Mouse (Mus musculus): ENCODE results near the gene Banp.
A peak's percentile ranks its signal among the peaks of the same experiment; 100 is the strongest.

The Banp gene

DNA sequence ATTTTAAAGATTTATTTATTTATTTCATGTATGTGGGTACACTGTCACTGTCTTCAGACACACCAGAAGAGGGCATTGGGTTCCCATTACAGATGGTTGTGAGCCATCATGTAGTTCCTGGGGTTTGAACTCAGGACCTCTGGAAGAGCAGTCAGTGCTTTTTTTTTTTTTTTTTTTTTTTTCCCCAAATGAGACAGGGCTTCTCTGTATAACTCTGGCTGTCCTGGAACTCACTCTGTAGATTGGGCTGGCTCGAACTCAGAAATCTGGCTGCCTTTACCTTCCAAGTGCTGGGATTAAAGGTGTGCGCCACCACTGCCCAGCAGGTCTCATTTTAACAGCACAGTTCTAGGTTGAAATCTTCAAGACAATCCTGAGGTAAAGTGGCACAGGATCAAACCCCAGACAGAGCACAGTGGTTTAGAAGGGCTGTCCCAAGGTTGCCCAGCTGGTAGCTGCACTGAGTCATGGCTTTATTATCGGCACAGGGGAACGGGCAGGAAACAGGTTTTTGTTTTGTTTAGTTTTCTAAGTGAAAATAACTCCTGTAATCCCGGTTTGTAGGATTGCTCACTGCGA is at the start of gene Banp:
Gene Banp (plus strand): TSS at position 529 of the 579 bp plus-strand sequence.
- no peak for DNase-seq

DNA sequence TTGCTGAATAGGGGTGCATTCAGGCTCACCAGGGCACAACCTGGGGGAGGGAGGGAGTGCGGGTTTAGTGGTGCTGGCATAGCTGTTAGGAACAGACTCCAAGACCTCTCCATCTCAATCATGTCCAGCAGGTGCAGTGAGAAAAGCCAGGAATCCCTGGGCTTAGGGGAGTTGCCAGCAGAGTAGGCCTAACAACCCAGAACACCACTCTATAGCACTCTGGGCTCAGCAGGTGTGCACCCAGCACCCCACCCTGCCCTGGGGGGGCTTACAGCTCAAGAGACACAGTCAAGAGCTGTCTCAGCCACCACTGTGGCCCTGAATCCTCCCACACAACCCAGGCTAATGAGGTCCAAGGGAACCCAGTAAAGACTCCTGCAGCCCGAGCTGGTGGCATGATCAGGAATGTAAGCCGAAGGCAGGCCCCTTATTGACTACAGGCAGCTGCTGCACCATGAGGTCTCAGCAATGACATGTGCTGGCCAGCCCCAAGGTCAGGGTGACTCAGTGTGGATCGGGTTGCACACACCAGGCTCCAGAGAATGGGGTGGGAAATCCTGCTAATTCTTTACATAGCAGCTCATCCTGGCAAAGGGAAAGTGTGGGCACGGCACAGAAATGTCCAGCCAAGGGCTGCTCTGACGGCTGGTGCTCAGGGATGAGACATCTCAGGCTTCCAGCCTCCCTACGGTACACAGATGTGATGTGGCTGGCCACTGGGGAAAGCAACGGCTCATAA is 47.9 kb upstream of the Banp start:
- no peak for DNase-seq

DNA sequence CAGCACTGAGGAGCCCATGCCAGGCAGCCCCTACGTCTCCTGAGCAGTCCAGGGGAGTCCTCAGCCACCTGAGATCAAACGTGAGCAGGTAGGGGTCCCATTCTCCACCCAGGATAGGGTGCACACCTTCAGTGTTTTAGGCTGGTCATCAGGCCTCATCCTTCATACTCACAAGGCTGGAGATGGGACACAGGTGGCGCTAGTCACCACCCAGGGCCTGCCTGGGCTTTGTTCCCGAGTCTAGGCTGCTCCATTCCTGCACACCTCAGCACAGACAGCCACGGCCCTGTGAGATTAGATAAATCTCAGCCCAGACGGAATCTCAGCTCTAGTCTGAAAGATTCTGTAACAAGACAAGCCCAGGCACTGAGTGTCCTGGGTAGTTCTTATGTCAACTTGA is 45.6 kb upstream of the Banp start:
- peak; percentile 38 for DNase-seq

DNA sequence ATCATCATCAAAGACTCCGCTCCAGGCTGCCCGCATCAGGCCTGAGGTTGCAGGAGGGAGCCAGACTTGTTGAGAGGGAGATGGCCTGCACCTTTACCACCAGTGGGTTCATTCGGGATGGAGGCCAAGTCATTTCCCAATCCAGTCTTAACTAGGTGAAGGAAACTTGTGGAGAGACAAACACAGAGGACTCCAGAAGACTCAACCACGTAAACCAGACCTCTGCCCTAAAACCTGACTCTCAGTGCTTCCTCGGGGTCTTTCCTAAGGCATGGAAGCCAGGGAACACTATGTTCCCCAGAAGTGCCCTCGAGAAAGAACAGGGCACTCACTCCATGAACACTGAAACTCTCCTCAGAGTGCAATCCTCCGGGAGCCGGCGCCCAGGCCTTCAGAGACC is 44.6 kb upstream of the Banp start:
- no peak for DNase-seq

DNA sequence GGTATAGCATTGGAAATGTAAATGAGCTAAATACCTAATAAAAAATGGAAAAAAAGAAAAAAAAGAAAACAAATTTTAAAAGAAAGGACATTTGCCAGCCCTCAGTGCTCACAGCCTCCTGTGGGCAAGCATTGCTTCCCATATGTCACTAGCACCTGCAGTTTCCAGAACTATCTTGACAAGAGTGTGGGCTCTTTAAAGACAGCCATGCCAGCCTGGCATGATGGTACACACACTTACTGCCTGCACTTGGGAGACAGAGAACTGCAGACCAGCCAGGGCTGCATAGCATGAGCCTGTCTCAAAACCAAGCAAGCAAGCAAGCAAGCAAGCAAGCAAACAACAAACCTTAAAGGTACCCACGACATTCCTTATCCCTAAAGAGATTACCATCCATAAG is 44.1 kb upstream of the Banp start:
- no peak for DNase-seq

DNA sequence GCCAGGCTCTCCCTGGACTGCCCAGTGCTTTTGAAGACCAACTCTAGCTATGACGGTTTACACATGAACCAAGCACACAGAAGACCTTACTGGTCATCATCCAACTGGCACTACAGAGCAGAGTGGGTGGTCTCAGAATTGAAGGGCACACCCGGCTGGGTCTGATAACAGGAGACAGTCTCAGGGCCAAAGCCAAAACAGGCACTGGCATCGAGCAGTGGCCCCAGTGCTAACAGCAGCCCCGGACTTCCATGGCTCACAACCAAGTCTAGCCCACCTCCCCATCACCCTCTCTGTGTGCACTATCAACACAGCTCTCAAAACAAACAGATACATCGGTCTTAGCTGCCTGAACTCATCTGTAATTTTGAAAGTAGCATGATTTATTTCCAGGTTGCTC is 43.7 kb upstream of the Banp start:
- DNase-seq, result peak; percentile 55

DNA sequence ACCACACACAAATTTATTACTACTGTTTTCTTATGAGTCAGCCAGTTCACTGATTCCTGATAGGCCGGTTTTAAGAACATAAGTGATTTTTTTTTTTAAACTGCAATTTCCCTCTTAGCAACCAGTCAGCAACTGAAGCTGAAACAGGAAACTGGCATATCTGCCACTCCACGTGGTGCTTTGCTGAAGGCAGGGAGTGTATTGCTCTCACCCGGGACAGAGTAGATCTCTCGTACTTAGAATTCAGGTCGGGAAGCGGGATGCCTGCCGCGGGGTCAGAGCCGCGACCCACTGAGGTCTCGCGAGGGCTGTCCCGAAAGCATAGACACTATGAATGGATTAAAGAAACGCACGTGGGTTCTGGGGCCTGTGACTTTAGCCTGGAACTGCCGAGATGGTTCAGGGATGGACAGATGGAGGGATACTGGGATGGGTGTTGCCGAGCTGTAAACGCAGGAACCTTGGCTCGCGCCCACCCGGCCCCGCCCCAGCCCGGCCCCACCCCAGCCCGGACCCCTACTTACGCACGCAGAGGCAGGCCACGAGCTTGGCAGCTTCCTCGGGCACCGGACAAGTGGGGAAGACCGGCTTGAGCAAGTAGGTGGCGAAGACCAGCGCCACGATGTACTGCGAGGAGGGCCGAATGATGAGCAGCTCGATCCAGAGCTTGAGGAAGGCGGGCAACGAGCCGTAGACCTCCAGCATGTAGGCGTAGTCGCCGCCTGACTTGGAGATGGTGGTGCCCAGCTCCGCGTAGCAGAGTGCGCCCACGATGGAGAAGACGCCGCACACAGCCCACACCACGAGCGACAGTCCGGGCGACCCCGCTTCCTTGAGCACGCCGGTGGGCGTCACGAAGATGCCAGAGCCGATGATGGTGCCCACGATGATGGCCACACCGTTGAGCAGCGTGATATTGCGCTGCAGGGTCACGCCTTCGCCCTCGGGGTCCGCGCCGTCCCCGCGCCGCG is 42.7 kb upstream of the Banp start:
- peak; percentile 58 for DNase-seq

DNA sequence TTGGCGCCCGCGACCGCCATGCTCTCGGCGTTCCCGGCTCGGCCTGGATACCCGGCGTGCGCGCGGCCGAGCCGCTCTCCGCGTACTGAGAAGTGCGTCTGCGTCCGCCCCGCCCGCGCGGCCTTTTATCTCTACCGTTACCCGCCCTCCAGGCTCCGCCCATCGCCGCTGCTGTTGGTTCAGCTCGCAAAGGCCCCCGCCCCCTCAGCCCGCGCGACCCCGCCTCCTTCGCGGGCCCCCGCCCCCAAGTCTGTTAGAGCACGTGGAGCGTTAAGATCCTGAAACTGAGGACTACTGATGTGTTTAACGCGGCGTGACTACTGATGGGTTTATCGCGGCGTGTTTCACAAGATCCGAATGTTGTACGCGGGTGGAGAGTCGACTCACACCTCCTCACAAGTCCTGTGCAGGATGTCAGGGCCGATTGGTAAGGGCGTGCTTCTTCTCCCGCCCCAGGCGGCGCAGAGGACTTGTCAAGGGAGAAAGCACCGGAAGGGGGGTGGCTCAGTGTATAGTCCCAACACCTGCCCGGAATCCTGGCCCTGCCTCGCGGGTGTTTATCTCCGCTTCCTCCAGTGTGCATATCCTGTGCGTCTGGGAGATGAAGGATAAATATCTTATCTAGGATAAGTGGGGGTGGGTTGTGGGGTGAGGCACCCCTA is 41.8 kb upstream of the Banp start, which contains the start of gene Slc7a5:
Gene Slc7a5 (minus strand): TSS at position 108 of the 662 bp plus-strand sequence.
- DNase-seq, result peak; percentile 99

DNA sequence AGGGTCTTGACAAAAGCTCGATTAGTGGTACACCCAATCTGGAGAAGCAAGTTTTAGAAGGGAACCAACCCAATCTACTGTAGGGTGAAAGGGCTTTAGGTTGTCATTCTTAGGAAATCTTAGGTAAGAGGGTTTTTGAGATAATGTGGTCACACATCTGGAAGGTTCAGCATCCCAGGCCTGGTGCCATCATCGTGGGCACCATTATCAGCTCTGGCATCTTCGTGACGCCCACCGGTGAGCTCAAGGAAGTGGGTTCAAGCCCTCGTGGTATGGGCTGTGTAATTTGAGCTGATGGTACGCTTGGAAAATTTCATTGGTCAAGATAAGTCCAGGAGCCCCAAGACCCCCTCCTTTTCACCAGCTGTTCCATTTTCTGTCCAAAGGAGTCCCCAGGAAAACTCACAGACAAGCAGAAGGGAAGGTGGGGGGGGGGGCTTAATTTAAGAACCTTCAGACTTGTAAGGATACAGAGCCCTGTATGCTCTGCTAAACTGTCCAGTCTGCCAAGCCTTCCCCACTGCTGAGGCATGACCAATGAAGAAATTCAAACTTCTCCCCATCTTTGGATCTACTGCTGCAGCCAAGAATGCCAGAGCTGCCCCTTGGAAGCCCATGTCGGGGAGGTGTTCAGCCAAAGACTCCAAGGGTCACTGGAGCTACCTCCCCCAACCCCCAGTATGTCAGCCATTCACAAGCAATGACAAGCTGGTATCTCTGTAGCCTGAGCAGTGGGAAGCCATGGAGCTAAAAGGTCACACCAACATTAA is 41.0 kb upstream of the Banp start:
- DNase-seq, result no peak

DNA sequence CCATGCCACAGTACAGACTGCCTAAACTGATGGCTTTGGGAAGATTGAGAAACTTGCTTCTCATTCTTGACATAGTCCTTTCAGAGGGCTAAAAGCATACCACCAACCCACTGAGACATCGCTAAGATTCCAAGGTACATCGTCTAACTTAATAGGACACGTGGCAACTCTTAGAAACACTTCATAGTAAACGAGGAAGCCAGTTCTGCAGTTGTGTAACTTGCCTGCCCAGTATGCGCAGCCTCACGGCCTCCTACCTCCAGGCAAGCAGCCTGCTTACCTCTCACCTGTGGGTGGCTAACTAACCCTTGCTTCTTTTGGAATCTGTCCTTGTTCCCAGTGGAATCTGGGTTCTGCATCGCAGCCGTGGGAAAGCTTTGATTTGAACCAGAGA is 40.4 kb upstream of the Banp start:
- DNase-seq, result no peak

DNA sequence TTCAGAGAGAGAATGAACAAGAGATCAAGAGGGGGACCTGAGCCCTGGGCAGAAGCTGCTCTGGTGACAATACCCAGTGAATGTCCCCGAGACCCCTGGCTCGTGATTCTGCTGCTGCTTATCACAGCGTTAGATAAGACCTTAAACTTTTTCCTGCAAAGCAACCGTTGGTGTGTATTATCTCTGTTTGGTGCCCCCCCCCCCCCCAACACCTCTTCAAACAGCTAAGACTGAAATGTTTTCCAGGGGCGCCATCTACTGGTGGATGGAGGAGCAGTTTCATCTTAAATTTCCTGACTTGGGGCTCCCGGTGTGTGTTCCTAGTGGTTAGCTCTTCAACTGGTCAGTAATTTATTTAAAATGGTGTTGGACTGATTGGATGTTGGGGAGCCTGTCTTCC is 39.9 kb upstream of the Banp start:
- DNase-seq, result peak; percentile 80

DNA sequence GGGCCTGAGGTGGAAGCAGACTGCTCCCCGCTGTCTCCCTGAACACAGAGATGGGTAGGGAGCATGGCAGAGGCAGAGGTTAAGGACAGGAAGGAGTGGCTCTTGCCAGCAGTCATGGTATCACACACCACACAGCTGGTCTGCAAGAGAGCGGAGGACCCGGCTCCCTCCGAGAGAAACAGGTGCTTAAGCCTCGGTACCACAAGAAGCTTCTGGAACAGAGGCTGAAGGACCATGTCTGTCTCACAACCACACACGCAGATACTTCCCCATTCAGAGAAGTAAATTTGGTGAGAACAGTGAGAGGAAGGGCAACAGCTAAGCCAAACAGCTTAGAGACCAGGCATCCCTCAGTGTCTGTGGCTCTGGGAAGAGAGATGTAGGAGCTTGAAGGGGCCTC is 38.1 kb upstream of the Banp start:
- no peak for DNase-seq

DNA sequence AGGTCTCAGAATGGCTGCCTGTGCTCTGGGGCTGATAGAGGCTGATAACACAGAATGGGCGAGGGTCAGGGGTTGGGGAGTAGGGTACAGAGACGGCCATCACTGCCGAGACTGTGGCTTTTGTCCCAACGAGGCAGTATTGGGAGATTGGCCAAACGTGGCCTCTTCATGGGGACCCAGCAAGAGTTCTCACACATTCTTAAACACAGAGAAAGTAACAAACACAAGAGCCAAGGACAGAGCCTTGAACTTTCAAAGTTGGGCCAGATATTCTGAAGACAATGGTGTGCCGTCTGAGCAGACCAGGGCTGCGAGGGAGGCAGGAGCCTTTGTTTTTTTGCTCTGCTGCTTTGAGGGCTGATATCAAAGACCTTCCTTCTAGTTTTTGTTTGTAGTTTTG is 37.6 kb upstream of the Banp start:
- no peak for DNase-seq

DNA sequence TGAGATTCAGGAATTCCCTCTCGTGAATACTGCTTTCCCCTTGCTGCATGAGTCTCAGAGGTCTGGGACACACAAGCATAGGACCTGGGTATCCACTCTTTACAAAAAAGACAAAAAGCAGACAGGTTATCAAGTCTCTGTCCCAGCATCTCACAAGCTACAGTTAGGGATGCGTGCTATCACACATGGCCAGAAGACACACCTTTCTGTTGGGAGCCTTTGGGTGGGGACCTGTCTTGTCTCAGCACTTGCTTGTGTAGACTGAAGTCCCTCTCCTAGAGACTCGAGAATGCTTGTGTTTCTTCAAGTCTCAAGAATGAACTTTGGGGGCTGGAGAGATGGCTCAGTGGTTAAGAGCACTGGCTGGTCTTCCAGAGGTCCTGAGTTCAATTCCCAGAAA is 36.7 kb upstream of the Banp start:
- peak; percentile 32 for DNase-seq

DNA sequence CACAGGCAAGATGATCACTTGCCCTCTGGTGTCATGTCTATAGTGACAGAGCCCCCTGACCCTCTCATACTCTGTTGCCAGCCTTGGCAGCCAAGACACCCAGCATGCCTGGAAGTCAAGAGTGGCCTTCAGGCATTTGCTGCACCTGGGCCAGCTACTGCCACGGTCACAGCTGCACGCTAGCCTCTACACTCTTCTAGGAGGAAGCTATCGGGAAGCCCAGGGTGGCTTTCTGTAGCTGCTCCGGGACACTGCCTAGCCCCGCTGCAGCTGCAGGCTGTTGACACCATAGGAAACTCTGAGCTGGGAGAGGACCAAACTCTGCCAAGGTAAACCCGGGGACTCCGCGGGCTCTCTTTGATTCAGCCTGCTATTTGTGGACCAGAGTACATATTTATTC is 36.2 kb upstream of the Banp start:
- no peak for DNase-seq

DNA sequence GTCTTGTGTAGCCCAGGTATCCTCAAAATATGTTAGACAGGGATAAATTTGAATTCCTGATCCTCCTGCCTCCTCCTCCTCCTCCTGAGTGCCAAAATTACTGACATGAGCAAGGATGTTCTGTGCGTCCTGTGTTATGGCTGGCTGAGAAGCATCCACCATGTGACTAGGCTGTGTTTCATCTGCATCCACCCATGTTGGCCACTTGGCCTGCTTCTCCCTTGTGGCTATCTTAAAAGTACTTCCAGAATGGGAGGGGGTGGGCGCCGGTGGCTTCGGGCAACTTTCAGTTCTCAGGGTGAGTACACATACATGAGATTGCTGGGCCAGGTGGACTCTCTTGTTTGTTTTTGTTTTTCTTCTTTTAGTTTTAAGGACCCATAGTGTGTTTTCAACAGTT is 30.4 kb upstream of the Banp start:
- DNase-seq, result no peak

DNA sequence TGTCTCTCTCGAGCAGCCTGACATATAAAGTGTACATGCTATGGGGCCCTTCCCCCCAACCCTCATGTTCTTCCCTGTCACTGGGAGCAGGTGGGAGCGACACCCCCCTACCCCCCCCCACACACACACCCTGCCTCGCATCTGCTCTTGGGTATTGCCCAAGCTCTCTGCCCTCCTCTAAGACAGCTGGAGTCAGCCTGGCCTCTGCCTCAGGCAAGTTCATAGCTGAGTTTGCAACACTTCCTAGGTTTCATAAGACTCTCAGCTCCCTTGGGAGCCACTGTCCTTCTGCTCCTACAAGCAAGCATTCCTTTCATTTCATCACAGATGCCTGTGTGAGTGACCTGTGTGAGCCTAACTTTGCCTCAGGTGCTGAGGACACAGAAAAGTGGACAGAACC is 29.8 kb upstream of the Banp start:
- no peak for DNase-seq

DNA sequence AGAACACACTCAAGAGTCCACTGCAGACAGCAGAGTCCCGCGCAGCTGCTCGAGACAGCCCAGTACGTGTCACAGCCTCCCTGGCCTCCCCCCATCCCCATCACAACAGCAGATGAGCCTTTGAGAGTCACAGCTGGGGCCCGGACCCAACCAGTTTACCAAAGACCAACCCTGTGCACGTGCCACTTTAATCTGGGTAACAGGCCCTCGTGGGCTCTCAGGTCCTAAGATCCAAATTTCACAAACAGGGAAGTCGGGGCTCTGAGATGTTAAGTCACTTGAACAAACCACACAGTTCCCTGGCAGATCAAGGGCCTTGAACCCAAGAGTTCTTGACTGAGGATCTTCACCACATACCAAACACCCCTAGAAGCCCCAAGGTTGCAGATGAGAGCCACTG is 28.0 kb upstream of the Banp start:
- no peak for DNase-seq

DNA sequence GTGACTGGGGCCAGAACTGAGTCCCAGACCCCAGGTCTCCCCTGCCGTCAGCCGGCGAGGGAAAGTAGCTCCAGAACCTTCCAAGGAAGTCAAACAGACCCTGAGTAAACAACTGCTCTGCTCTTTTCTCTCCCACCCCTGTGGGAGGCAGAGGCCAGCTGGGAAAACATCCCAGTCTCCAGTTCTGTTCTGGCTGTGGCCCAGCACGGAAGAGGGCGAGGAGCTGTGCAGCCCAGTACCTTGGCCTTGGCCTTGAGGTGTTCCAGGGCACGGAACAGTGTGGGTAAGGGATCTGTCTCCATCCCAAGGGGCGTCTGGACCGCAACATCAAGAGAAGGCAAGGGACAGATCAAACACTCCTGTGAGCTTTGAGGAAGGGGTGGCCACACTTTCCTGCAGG is 27.4 kb upstream of the Banp start:
- no peak for DNase-seq

DNA sequence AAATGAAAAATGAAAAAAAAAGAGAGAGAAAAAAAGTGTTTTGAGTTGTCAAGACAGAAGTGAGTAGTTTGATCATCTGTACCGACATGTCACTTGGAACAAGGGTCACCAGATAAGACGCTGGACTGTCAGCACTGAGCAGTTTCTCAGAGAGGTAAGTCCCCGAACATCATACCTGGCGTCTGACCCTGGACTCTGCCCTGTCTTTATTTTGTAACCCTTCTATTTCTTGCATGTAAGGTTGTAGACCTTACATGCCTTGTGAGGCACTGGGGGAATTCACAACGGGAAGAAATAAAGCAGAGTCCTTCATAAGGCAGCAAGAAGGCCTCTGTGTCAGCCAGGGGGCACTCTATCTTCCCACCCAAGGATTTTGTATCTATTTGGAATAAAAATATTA is 24.9 kb upstream of the Banp start:
- DNase-seq, result no peak

DNA sequence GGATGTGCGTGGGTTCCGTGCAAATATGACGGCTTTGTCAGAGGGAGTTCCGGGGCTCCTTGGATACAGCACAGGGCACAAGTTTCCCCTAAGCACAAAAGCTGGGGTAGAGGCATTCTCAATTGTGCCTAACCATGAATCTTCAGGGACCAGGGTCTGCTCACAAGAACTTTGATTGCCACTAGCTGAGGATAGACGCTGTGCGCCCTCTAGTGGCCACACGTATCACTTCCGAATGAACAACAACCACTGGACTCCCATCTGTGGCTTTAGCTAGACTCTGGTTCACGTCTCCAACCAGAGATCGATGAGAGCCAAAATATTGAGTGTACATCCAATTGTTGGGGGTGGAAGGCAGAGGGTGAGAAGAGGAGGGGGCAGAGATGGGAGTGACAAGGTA is 23.9 kb upstream of the Banp start:
- peak; percentile 84 for DNase-seq

DNA sequence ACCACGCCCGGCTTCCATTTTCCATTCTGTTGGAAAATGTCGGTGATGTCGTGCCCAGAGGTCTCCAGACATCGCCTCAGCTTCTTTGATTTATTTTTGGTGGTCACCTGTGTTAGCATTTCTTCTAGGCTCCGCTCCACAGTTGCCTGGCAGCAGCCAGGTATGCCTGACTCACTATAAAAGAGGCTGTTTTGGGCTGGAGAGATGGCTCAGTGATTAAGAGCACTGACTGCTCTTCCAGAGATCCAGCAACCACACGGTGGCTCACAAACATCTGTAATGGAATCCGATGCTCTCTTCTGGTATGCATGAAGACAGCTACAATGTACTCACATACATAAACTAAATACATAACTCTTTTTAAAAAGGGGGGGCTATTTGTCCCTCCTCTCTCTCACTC is 23.3 kb upstream of the Banp start:
- DNase-seq, result no peak

All from liver (tissue).